Mouse (Mus musculus) lung, embryonic 16.5 days (tissue): ENCODE results near the gene Slc7a15. TPM values are rescaled to one million over a fixed set of nuclear protein-coding genes. Genes with fewer than 3 reads are reported as not detected.

ENCODE experiments used
- ATAC-seq: fragments of 200-750 bp; cut with Nextera tagmentation; 2 replicates; pipeline ENCODE4 v1.8.0; 2017; ENCODE audit warnings: low read depth, mild to moderate bottlenecking, moderate library complexity
- H3K27ac ChIP-seq: fragments of 300-500 bp; sonication (generic); 2 replicates; pipeline ENCODE4 v1.5.1; 2014; ENCODE audit warnings: mild to moderate bottlenecking, control low read depth, low read length
- H3K27me3 ChIP-seq: fragments of 300-500 bp; sonication (generic); 2 replicates; pipeline ENCODE4 v1.6.1; 2014; ENCODE audit warnings: low read depth, low read length, mixed read lengths; ENCODE audit not compliant: control insufficient read depth, insufficient read depth
- H3K36me3 ChIP-seq: fragments of 300-500 bp; sonication (generic); 2 replicates; pipeline ENCODE4 v1.6.1; 2014; ENCODE audit warnings: low read length; ENCODE audit not compliant: control insufficient read depth, insufficient read depth
- H3K4me1 ChIP-seq: fragments of 300-500 bp; sonication (generic); replicated peaks from 2 replicates; pipeline ENCODE4 v1.6.1; 2014; ENCODE audit warnings: low read length, mixed read lengths; ENCODE audit not compliant: control insufficient read depth, insufficient read depth
- H3K4me2 ChIP-seq: fragments of 300-500 bp; sonication (generic); 2 replicates; pipeline ENCODE4 v1.6.1; 2014; ENCODE audit warnings: low read depth, low read length, control low read depth
- H3K4me3 ChIP-seq: fragments of 300-500 bp; sonication (generic); 2 replicates; pipeline ENCODE4 v1.5.1; 2014; ENCODE audit warnings: mild to moderate bottlenecking, low read length, control low read depth
- H3K9ac ChIP-seq: fragments of 300-500 bp; sonication (generic); 2 replicates; pipeline ENCODE4 v1.6.1; 2014; ENCODE audit warnings: low read length, control low read depth
- H3K9me3 ChIP-seq: fragments of 300-500 bp; sonication (generic); 2 replicates; pipeline ENCODE4 v1.6.1; 2016; ENCODE audit warnings: low read length; ENCODE audit not compliant: control insufficient read depth
- WGBS: fragments of 180-500 bp; shearing (Covaris S2); extraction: QIAGEN DNeasy Blood & Tissue Kit; methylation state at CpG from one replicate; pipeline ENCODE4 v1.1.7; 2014; 5-methylcytosine and 5-hydroxymethylcytosine counted together
- polyA plus RNA-seq: library from polyadenylated mRNA; unstranded; fragments of >200 nt; fragmentation: Nextera tagmentation; extraction: Ambion mirVana; gene quantifications from 2 replicates; pipeline ENCODE4 v1.2.1, GENCODE M21; 2015

Gene Slc7a15
- polyA plus RNA-seq, 1 experiment from 2014 or later, result not detected

- ATAC-seq, result no peak
- Histone ChIP-seq H3K27me3 (no peaks in the 10 kb centered on the region), H3K36me3 (no peaks in the 10 kb centered on the region), H3K4me3 (no peak overlapping the region), H3K4me1 (peaks cover 6% of the 10 kb centered on the region), H3K9me3 (no peaks in the 10 kb centered on the region), H3K4me2 (no peak overlapping the region), H3K9ac (no peak overlapping the region), H3K27ac (no peak overlapping the region)
- 78% methylated on average over 6 of the region's 6 CpGs for WGBS
Observed at GRCm38 (mm10) chr12:8504131-8504530, 94.7 kb downstream of the Slc7a15 start.

DNA sequence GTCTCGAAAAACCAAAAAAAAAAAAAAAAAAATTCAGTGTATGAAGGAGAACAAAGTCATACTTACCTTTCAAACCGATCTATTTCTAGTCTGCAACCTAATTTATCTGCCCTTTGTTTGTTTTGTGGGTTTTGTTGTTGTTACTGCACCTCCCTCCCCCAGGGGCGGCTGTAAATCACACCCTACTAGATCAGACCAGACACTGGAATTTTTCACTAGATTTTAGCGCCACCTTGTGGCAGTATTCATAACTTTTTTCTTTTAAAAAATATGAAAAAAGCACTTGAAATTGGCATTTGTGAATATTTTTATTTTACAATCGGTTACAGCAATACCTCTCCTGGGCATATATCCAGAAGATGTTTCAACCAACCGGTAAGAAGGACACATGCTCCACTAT is 96.3 kb downstream of the Slc7a15 start:
- peaks cover 6% of the 10 kb centered on the region for H3K4me1 ChIP-seq
- no peak overlapping the region for H3K4me3 ChIP-seq
- H3K9ac ChIP-seq, result no peak overlapping the region
- WGBS, result 8% methylated on average over 6 of the region's 6 CpGs
- no peak overlapping the region for H3K4me2 ChIP-seq
- no peaks in the 10 kb centered on the region for H3K27me3 ChIP-seq
- H3K9me3 ChIP-seq, result no peaks in the 10 kb centered on the region
- no peaks in the 10 kb centered on the region for H3K36me3 ChIP-seq
- H3K27ac ChIP-seq, result no peak overlapping the region
- no peak for ATAC-seq

DNA sequence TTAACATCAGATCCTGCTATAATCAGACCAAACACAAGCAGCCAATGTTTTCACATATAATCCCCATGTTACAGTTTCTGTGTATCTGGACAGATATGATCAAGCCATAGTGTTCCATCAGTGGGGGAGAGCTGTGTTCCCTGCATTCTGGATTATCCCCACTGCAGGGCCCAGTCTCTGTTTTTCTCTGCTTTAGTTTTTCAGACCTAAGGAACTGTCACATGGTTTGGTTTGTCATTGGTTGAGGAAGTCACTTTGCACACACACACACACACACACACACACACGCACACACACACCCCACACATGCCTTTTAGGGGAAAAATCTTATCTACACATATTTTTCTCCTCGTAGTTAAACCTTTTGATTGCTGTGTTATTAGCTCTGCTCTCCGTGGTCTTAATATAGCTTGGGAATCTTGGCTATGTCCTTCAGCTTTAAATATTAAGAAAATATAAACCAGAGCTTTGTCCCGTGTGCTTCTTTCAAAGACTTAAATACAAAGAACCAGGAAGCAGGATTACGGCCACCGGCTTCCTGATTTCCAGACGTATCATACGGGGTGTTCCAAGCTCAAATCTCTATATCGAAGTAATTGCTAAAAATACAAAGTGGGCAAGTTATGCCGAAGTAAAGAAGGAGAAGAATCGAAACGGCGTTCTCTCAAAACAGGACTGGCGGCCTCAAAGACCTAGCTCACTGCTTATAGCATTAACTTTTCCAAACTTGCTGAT is 97.1 kb downstream of the Slc7a15 start:
- no peaks in the 10 kb centered on the region for H3K27me3 ChIP-seq
- no peak overlapping the region for H3K4me2 ChIP-seq
- no peaks in the 10 kb centered on the region for H3K36me3 ChIP-seq
- H3K27ac ChIP-seq, result no peak overlapping the region
- H3K9ac ChIP-seq, result no peak overlapping the region
- H3K4me3 ChIP-seq, result no peak overlapping the region
- ATAC-seq, result no peak
- H3K4me1 ChIP-seq, result peaks cover 13% of the 10 kb centered on the region
- 70% methylated on average over 14 of the region's 14 CpGs for WGBS
- no peaks in the 10 kb centered on the region for H3K9me3 ChIP-seq

- 53% methylated on average over 17 of the region's 17 CpGs for WGBS
- ATAC-seq, result no peak
Observed at GRCm38 (mm10) chr12:8500597-8501570, 98.0 kb downstream of the Slc7a15 start.

DNA sequence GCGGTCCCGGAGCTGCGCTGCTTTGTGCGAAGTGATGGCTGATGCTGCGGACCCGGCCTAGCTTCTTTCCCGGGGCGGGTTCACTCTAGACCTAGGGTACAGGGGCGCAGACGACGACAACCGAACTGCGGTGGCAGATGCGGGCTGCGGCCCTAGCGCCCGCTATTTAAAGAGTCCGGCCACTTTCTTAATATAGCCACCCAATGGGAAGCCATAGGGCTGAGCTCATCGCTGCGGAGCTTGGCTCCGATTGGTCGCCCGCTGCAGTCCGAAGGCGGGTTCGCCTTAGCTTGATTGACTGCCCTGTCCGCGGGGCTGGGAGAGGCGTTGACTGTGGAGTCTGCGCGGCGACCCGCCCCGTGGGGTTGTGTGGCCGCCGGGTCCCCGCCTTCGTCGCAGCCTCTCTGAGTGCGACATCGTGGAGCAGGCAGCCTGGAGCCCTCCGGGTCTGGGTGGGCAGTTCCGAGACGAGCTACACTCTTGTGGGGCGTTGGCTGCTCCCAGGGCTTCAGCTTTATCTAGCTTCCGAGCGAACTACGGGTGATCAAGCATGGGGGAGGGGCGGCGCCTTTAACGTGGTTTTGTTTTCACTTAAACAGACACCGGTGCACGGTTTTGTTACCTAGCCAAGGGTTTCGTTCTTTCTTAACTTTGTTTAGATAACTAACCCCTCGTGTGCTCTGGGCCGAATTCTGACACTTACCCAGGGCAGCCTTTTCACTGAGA is 98.8 kb downstream of the Slc7a15 start, which contains the start of gene Rhob:
Gene Rhob (minus strand): TSS at position 139 of the 726 bp plus-strand sequence.
- H3K27ac ChIP-seq, result peak within 1 kb of the TSS; percentile 99
- WGBS, result under 1% methylated on average over 56 of the region's 56 CpGs
- peak within 1 kb of the TSS; percentile 75 for H3K4me3 ChIP-seq
- peaks cover 25% of the 10 kb centered on the region for H3K4me1 ChIP-seq
- peak; percentile 97 for ATAC-seq
- H3K27me3 ChIP-seq, result no peaks in the 10 kb centered on the region
- H3K9ac ChIP-seq, result peak within 1 kb of the TSS; percentile 97
- no peaks in the 10 kb centered on the region for H3K36me3 ChIP-seq
- H3K4me2 ChIP-seq, result peak within 1 kb of the TSS; percentile 78
- H3K9me3 ChIP-seq, result no peaks in the 10 kb centered on the region

More at GRCm38 (mm10) chr12:8500597-8501570, 98.0 kb downstream of the Slc7a15 start:
- H3K9ac ChIP-seq, result peak overlapping the region; percentile 71
- H3K4me2 ChIP-seq, result peak overlapping the region; percentile 52
- H3K4me3 ChIP-seq, result peak overlapping the region; percentile 75
- peak overlapping the region; percentile 88 for H3K27ac ChIP-seq
- H3K36me3 ChIP-seq, result no peaks in the 10 kb centered on the region
- no peaks in the 10 kb centered on the region for H3K9me3 ChIP-seq
- peaks cover 22% of the 10 kb centered on the region for H3K4me1 ChIP-seq
- H3K27me3 ChIP-seq, result no peaks in the 10 kb centered on the region

GRCm38 (mm10) chr12:8499001-8499870 is 99.6 kb downstream of the Slc7a15 start:
- H3K4me1 ChIP-seq, result peaks cover 30% of the 10 kb centered on the region
- no peaks in the 10 kb centered on the region for H3K27me3 ChIP-seq
- peak overlapping the region; percentile 78 for H3K4me2 ChIP-seq
- no peaks in the 10 kb centered on the region for H3K36me3 ChIP-seq
- WGBS, result under 1% methylated on average over 97 of the region's 99 CpGs
- no peaks in the 10 kb centered on the region for H3K9me3 ChIP-seq
- peak overlapping the region; percentile 99 for H3K27ac ChIP-seq
- H3K9ac ChIP-seq, result peak overlapping the region; percentile 97
- H3K4me3 ChIP-seq, result peak overlapping the region; percentile 75
- peak; percentile 3 for ATAC-seq

- H3K36me3 ChIP-seq, result no peaks in the 10 kb centered on the region
- H3K9me3 ChIP-seq, result no peaks in the 10 kb centered on the region
- peaks cover 30% of the 10 kb centered on the region for H3K4me1 ChIP-seq
- H3K4me3 ChIP-seq, result peak overlapping the region; percentile 75
- WGBS, result 3% methylated on average over 13 of the region's 13 CpGs
- H3K9ac ChIP-seq, result peak overlapping the region; percentile 97
- H3K4me2 ChIP-seq, result peak overlapping the region; percentile 78
- peak overlapping the region; percentile 99 for H3K27ac ChIP-seq
- no peak for ATAC-seq
- H3K27me3 ChIP-seq, result no peaks in the 10 kb centered on the region
Observed at GRCm38 (mm10) chr12:8498591-8499000, 100.3 kb downstream of the Slc7a15 start.

- WGBS, result 6% methylated on average over 8 of the region's 8 CpGs
- H3K4me2 ChIP-seq, result peak overlapping the region; percentile 78
- peak overlapping the region; percentile 97 for H3K9ac ChIP-seq
- no peaks in the 10 kb centered on the region for H3K27me3 ChIP-seq
- H3K4me1 ChIP-seq, result peaks cover 30% of the 10 kb centered on the region
- no peaks in the 10 kb centered on the region for H3K36me3 ChIP-seq
- peak overlapping the region; percentile 99 for H3K27ac ChIP-seq
- H3K9me3 ChIP-seq, result no peaks in the 10 kb centered on the region
- peak overlapping the region; percentile 75 for H3K4me3 ChIP-seq
- ATAC-seq, result no peak
Observed at GRCm38 (mm10) chr12:8498148-8498571, 100.7 kb downstream of the Slc7a15 start.
